Mouse (Mus musculus) kidney, adult 9 months (tissue): ENCODE measurements around the gene Gm21818.
A peak's percentile ranks its signal among the peaks of the same experiment; 100 is the strongest.
"Not testable (repeated sequence)": the region's sequence is repeated elsewhere in the genome, so short reads cannot be mapped to it uniquely, and the experiment has no call there.

Source experiments
- DNase-seq: peaks from one replicate; pipeline ENCODE4 v3.0.0; 2022

The Gm21818 gene

GRCm38 (mm10) chr13:120172133-120172532 lies at the start of gene Gm21818:
Gene Gm21818 (plus strand): TSS chr13:120172433.
- not testable (repeated sequence) for DNase-seq

- not testable (repeated sequence) for DNase-seq
These were observed 32.3 kb upstream of the Gm21818 start, which contains the start of gene Gm20767 for GRCm38 (mm10) chr13:120139946-120140345. Gene Gm20767 (plus strand): TSS chr13:120140246.

GRCm38 (mm10) chr13:120142348-120142747 lies 29.9 kb upstream of the Gm21818 start:
- not testable (repeated sequence) for DNase-seq

GRCm38 (mm10) chr13:120149660-120150407 lies 22.4 kb upstream of the Gm21818 start:
- DNase-seq = not testable (repeated sequence)

GRCm38 (mm10) chr13:120150589-120150988 lies 21.6 kb upstream of the Gm21818 start:
- not testable (repeated sequence) for DNase-seq

GRCm38 (mm10) chr13:120168301-120168700 lies 3.9 kb upstream of the Gm21818 start:
- peak; percentile 43 for DNase-seq

- DNase-seq = not testable (repeated sequence)
These were observed 24.1 kb downstream of the Gm21818 start for GRCm38 (mm10) chr13:120196189-120196821.

GRCm38 (mm10) chr13:120215847-120216246 lies 43.6 kb downstream of the Gm21818 start, which contains the start of gene Gm21762:
Gene Gm21762 (minus strand): TSS chr13:120215947.
- DNase-seq = not testable (repeated sequence)

GRCm38 (mm10) chr13:120220922-120221321 lies 48.7 kb downstream of the Gm21818 start:
- DNase-seq = not testable (repeated sequence)

- not testable (repeated sequence) for DNase-seq
These were observed 50.9 kb downstream of the Gm21818 start for GRCm38 (mm10) chr13:120223012-120223659.
